Mouse (Mus musculus) intestine, embryonic 15.5 days (tissue): ENCODE results near the gene Zc3h10. TPM values are rescaled to one million over a fixed set of nuclear protein-coding genes. Genes with fewer than 3 reads are reported as not detected.
"Not testable (repeated sequence)": the region's sequence is repeated elsewhere in the genome, so short reads cannot be mapped to it uniquely, and the experiment has no call there.

Experiments
- ATAC-seq: fragments of 200-750 bp; cut with Nextera tagmentation; 2 replicates; pipeline ENCODE4 v1.8.0; 2017; ENCODE audit warnings: moderate TSS enrichment, moderate library complexity
- H3K27ac ChIP-seq: fragments of 300-500 bp; sonication (generic); 2 replicates; pipeline ENCODE4 v1.5.1; 2015; ENCODE audit warnings: mild to moderate bottlenecking, inconsistent platforms
- H3K27me3 ChIP-seq: fragments of 300-500 bp; sonication (generic); replicated peaks from 2 replicates; pipeline ENCODE4 v1.6.1; 2015; ENCODE audit warnings: inconsistent platforms
- H3K36me3 ChIP-seq: fragments of 300-500 bp; sonication (generic); 2 replicates; pipeline ENCODE4 v1.6.1; 2015; ENCODE audit warnings: inconsistent platforms
- H3K4me1 ChIP-seq: fragments of 300-500 bp; sonication (generic); replicated peaks from 2 replicates; pipeline ENCODE4 v1.6.1; 2015; ENCODE audit warnings: inconsistent platforms
- H3K4me2 ChIP-seq: fragments of 300-500 bp; sonication (generic); replicated peaks from 2 replicates; pipeline ENCODE4 v1.6.1; 2015; ENCODE audit warnings: mild to moderate bottlenecking, inconsistent platforms
- H3K4me3 ChIP-seq: fragments of 300-500 bp; sonication (generic); replicated peaks from 2 replicates; pipeline ENCODE4 v1.5.1; 2015; ENCODE audit warnings: inconsistent platforms
- H3K9ac ChIP-seq: fragments of 300-500 bp; sonication (generic); 2 replicates; pipeline ENCODE4 v1.6.1; 2015; ENCODE audit warnings: inconsistent platforms
- H3K9me3 ChIP-seq: fragments of 300-500 bp; sonication (generic); 2 replicates; pipeline ENCODE4 v1.6.1; 2016; ENCODE audit warnings: inconsistent platforms
- WGBS: fragments of 180-500 bp; shearing (Covaris S2); methylation state at CpG from one replicate; pipeline ENCODE4 v1.1.7; 2015; 5-methylcytosine and 5-hydroxymethylcytosine counted together
- polyA plus RNA-seq: library from polyadenylated mRNA; unstranded; fragments of >200 nt; fragmentation: Nextera tagmentation; extraction: Ambion mirVana; gene quantifications from 2 replicates; pipeline ENCODE4 v1.2.1, GENCODE M21; 2015

Zc3h10 gene
- polyA plus RNA-seq, 1 experiment from 2014 or later, result 15.2 TPM

DNA sequence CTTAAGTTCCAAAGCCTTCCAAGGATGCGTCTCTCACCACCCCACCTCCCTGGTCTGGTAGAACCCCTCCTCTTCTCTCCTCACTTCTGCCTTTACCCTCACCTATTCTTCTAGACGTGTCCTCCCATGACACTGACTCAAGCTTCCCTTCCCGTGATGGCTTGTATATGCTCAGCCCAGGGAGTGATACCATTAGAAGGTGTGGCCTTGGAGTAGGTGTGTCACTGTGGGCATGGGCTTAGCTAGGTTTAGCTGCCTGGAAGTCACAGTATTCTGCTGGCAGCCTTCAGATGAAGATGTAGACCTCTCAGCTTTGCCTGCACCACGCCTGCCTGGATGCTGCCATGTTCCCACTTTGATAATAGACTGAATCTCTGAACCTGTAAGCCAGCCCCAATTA is 32.5 kb downstream of the Zc3h10 start:
- WGBS, result 81% methylated on average over 4 of the region's 4 CpGs
- no peak overlapping the region for H3K9ac ChIP-seq
- H3K27me3 ChIP-seq, result no peaks in the 10 kb centered on the region
- no peak overlapping the region for H3K4me3 ChIP-seq
- peaks cover 28% of the 10 kb centered on the region; the same call in 1 of the 2 replicates for H3K36me3 ChIP-seq
- ATAC-seq, result peak; percentile 38; the same call in 1 of the 2 replicates
- no peaks in the 10 kb centered on the region for H3K9me3 ChIP-seq
- H3K27ac ChIP-seq, result no peak overlapping the region
- H3K4me2 ChIP-seq, result no peak overlapping the region
- no peaks in the 10 kb centered on the region for H3K4me1 ChIP-seq

DNA sequence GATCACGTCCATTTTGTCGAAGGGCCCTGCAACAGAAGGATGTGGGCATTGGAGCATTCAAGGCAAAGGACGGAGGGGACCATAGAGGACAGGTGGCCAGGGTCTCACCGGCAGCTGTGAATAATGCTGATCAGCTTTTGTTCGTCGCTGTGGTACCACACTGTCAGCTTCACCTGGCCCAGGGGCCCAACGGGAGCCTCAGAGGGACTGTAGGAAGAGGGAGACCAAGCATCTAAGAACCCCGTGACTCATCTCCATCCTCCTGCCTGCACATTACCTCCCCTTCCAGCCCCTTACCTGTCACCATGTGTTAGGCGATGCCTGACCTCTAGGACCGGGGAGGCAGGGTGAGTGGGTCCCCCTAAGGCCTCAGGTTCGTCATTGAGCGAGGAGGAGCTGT is 35.8 kb downstream of the Zc3h10 start:
- H3K36me3 ChIP-seq, result 0 out of 2 replicates have a peak, but pooled peaks cover 14% of the 10 kb centered on the region
- ATAC-seq, result no peak
- no peak overlapping the region for H3K27ac ChIP-seq
- 90% methylated on average over 12 of the region's 12 CpGs for WGBS
- H3K4me1 ChIP-seq, result no peaks in the 10 kb centered on the region
- no peak overlapping the region for H3K4me2 ChIP-seq
- no peak overlapping the region for H3K4me3 ChIP-seq
- no peaks in the 10 kb centered on the region for H3K9me3 ChIP-seq
- H3K9ac ChIP-seq, result no peak overlapping the region
- H3K27me3 ChIP-seq, result no peaks in the 10 kb centered on the region

DNA sequence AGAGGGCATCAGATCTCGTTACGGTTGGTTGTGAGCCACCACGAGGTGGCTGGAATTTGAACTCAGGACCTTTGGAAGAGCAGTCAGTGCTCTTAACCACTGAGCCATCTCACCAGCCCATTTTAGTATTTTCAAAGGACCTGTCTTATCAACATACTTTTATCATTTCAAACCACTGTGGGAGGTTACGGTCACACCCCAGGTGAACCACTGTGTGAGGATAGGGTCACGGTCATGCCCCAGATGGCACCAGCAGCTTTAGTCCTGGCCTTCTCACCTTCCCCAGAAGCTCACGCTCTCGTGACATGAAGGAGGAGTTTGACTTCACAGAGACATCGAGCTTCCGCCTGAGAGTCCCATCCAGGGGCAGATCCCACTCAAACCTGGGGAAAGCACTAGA is 36.4 kb downstream of the Zc3h10 start:
- no peak overlapping the region for H3K4me3 ChIP-seq
- no peaks in the 10 kb centered on the region for H3K9me3 ChIP-seq
- H3K27me3 ChIP-seq, result no peaks in the 10 kb centered on the region
- no peak overlapping the region for H3K27ac ChIP-seq
- H3K4me1 ChIP-seq, result no peaks in the 10 kb centered on the region
- H3K4me2 ChIP-seq, result no peak overlapping the region
- no peak for ATAC-seq
- H3K9ac ChIP-seq, result no peak overlapping the region
- whole genome bisulfite sequencing, result 89% methylated on average over 9 of the region's 9 CpGs
- H3K36me3 ChIP-seq, result 0 out of 2 replicates have a peak, but pooled peaks cover 14% of the 10 kb centered on the region

DNA sequence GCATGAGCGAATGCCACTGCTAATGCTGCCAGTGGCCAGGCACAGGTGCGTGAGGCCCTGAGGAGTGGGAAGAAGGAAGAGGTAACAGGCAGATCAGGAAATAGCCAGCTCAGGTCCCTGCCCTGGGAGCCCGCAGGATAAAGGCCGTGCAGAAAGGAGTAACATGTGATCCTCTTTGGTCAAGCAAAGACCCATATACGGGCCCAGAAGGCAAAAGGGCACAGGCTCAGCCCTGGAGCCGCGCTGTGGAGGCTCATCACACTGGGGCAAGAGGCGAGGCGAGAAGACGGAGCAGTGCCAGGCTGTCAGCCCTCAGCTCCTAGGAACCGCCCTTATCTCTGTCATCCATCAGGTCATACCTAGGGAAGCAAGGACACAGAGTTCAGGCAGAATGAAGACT is 37.3 kb downstream of the Zc3h10 start:
- Histone ChIP-seq H3K27me3 (no peaks in the 10 kb centered on the region), H3K36me3 (0 out of 2 replicates have a peak, but pooled peaks cover 11% of the 10 kb centered on the region), H3K4me3 (no peak overlapping the region), H3K27ac (no peak overlapping the region), H3K4me2 (no peak overlapping the region), H3K9me3 (no peaks in the 10 kb centered on the region), H3K9ac (no peak overlapping the region), H3K4me1 (no peaks in the 10 kb centered on the region)
- WGBS, result 85% methylated on average over 11 of the region's 11 CpGs
- no peak for ATAC-seq

DNA sequence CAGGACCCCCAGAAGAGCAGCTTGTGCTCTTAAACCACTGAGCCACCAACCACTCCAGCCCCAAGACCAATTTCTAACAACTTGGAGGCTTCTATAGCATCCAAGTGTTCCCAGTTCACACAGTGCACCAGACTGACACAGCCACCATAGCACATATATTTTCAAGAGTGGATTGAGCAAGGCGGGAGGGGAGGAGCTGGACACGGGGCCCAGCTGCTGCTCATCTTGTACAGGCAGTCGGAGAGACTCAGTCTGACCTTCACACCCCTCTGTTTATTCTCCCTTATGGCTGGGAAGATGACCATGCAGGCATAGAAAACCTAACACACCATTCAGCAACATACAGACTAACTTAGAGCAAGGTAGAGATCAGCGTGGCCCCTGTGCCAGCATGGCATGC is 37.7 kb downstream of the Zc3h10 start:
- 66% methylated on average over 4 of the region's 4 CpGs for WGBS
- H3K27ac ChIP-seq, result no peak overlapping the region
- H3K4me2 ChIP-seq, result no peak overlapping the region
- no peak overlapping the region for H3K4me3 ChIP-seq
- H3K27me3 ChIP-seq, result no peaks in the 10 kb centered on the region
- H3K4me1 ChIP-seq, result 0 out of 2 replicates have a peak, but pooled peaks cover 2% of the 10 kb centered on the region
- H3K36me3 ChIP-seq, result 0 out of 2 replicates have a peak, but pooled peaks cover 8% of the 10 kb centered on the region
- no peak for ATAC-seq
- no peak overlapping the region for H3K9ac ChIP-seq
- H3K9me3 ChIP-seq, result no peaks in the 10 kb centered on the region

DNA sequence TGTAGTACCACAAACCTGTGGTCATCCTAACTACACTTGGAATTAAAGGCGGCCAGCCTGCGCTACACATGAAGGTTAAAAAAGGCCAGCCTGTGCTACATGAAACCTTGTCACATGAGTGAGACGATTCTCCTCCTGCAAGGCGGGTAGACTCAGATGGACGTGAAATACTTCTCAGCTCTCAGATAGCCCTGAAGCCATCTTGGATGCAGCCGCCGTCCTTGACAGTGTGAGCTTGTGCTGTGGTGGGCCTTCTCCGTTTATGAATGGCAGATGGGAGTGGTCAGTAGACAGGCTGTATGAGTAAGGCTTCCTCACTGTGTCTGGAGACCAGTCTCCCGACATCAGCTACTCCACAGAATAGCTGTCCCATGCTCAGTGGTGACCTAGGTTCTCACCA is 38.4 kb downstream of the Zc3h10 start:
- no peak overlapping the region for H3K4me2 ChIP-seq
- 0 out of 2 replicates have a peak, but pooled peaks cover 4% of the 10 kb centered on the region for H3K4me1 ChIP-seq
- 91% methylated on average over 9 of the region's 9 CpGs for WGBS
- no peak for ATAC-seq
- H3K9ac ChIP-seq, result no peak overlapping the region
- H3K36me3 ChIP-seq, result 0 out of 2 replicates have a peak, but pooled peaks cover 7% of the 10 kb centered on the region
- no peak overlapping the region for H3K4me3 ChIP-seq
- H3K27ac ChIP-seq, result no peak overlapping the region
- H3K27me3 ChIP-seq, result no peaks in the 10 kb centered on the region
- no peaks in the 10 kb centered on the region for H3K9me3 ChIP-seq

DNA sequence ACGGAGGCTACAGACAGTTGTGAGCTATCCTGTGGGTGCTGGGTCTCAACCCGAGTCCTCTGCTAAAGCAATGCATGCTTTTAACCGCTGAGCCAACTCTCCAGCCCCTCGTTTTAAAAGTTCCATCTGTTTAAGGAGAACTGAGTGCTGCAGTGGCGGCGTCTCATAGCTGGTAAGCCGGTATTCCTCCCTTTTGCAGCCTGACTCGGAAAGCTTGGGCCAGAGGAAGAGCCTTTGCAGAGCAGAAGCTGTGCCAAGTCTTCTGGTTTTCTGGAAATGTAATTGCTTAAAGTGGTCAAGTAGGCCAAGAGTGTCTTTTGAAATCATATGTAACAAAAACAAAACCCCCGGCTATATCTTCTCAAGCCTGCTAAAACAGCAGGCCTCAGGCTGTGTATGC is 39.3 kb downstream of the Zc3h10 start:
- H3K36me3 ChIP-seq, result 0 out of 2 replicates have a peak, but pooled peaks cover 7% of the 10 kb centered on the region
- no peak overlapping the region for H3K4me2 ChIP-seq
- 0 out of 2 replicates have a peak, but pooled peaks cover 4% of the 10 kb centered on the region for H3K4me1 ChIP-seq
- no peak overlapping the region for H3K4me3 ChIP-seq
- no peaks in the 10 kb centered on the region for H3K27me3 ChIP-seq
- peak overlapping the region; percentile 9; the same call in 1 of the 2 replicates for H3K27ac ChIP-seq
- ATAC-seq, result no peak
- WGBS, result 62% methylated on average over 9 of the region's 9 CpGs
- H3K9me3 ChIP-seq, result no peaks in the 10 kb centered on the region
- H3K9ac ChIP-seq, result no peak overlapping the region

DNA sequence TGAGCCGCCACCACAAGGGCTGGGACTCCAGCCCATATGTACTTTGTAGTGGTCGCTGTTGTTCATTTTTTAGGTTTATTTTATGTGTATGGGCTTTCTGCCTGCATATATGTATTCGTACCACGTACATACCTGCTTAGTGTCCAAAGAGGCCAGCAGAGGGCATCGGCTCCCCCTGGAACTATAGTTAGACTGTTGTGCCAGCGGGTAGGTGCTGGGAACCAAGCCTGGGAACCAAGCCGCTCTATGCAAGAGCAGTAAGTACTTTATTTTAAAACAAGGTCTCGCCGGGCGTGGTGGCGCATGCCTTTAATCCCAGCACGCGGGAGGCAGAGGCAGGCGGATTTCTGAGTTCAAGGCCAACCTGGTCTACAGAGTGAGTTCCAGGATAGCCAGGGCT is 41.6 kb downstream of the Zc3h10 start:
- no peak overlapping the region for H3K4me2 ChIP-seq
- peaks cover 11% of the 10 kb centered on the region for H3K4me1 ChIP-seq
- no peaks in the 10 kb centered on the region for H3K9me3 ChIP-seq
- H3K27ac ChIP-seq, result no peak overlapping the region
- H3K27me3 ChIP-seq, result no peaks in the 10 kb centered on the region
- no peak for ATAC-seq
- H3K9ac ChIP-seq, result no peak overlapping the region
- 94% methylated on average over 14 of the region's 14 CpGs for WGBS
- H3K4me3 ChIP-seq, result no peak overlapping the region
- no peaks in the 10 kb centered on the region for H3K36me3 ChIP-seq

DNA sequence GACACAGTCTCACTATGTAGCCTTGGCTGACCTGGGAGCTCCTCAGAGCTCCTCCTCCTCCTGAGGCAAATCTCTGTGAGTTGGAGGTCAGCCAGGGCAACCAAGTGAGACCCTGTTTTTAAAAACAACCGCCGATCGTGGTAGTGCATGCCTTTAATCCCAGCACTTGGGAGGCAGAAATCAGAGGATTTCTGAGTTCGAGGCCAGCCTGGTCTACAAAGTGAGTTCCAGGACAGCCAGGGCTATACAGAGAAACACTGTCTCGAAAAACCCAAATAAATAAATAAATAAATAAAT is 42.3 kb downstream of the Zc3h10 start:
- not testable (repeated sequence) for ATAC-seq
- 90% methylated on average over 5 of the region's 5 CpGs for WGBS

DNA sequence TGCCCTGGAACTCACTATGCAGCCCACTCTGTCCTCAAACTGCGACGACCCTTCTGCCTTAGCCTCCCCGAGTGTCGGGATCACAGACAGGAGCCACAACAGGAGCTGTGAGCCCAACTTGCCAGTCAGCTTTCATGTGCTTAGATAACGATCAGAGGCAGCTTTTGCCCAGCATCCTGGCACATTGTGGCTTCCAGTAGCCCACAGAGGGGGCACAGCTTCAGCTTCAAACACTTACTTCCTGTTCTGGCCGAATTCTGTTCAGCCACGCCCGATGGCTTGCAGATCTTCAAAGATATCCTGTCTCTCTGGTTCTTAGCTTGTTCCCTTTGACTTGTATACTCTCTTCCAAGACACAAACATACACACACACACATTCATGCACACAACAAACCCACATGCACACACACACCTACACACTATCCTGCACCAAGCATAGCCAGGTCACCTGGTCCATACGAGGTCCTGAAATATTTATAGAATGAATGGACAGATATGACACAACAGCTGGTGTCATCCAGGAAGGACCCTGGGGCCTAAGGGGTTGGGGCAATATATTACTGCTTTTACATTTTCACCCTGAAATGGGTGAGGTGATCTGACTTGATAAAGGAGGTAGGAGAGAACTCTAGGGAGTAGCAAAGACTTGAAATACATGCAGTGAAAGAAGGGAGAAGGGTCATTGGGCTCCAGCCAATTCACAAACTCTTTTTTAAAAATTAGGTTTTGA is 42.8 kb downstream of the Zc3h10 start:
- no peak overlapping the region for H3K4me2 ChIP-seq
- H3K36me3 ChIP-seq, result no peaks in the 10 kb centered on the region
- H3K9me3 ChIP-seq, result no peaks in the 10 kb centered on the region
- WGBS, result 61% methylated on average over 9 of the region's 9 CpGs
- H3K27me3 ChIP-seq, result no peaks in the 10 kb centered on the region
- H3K4me3 ChIP-seq, result no peak overlapping the region
- ATAC-seq, result 0 out of 2 replicates have a peak, but pooled peaks have one; percentile 9
- H3K4me1 ChIP-seq, result peaks cover 11% of the 10 kb centered on the region
- H3K9ac ChIP-seq, result no peak overlapping the region
- H3K27ac ChIP-seq, result no peak overlapping the region

More for the DNA sequence above, 42.3 kb downstream of the Zc3h10 start:
- H3K4me1 ChIP-seq, result peaks cover 11% of the 10 kb centered on the region
- not testable (repeated sequence) for H3K27me3 ChIP-seq, H3K9ac ChIP-seq, H3K4me2 ChIP-seq, H3K27ac ChIP-seq, H3K9me3 ChIP-seq, H3K4me3 ChIP-seq, H3K36me3 ChIP-seq

DNA sequence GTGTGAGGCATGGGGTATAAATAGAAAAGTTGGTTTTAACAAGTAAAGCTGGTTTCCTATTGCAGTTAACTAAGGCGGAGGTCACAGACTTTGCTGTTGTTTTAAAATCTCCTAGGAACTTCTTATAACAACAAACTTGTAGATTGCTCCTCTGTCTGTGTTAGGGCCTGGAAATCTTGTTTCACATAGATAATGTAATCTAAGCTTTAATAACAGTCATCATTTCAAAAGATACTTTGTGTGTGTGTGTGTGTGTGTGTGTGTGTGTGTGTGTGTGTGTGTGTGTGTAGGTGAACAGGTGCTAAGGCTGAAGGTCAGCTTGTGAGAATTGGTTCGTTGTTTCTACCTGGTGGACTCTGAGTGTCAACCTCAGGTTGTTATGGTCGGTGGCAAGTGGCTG is 43.6 kb downstream of the Zc3h10 start:
- 64% methylated on average over 3 of the region's 3 CpGs for WGBS
- Histone ChIP-seq H3K4me3 (no peak overlapping the region), H3K27me3 (no peaks in the 10 kb centered on the region), H3K4me1 (peaks cover 11% of the 10 kb centered on the region), H3K27ac (no peak overlapping the region), H3K9ac (no peak overlapping the region), H3K9me3 (no peaks in the 10 kb centered on the region), H3K4me2 (no peak overlapping the region), H3K36me3 (no peaks in the 10 kb centered on the region)
- no peak for ATAC-seq

DNA sequence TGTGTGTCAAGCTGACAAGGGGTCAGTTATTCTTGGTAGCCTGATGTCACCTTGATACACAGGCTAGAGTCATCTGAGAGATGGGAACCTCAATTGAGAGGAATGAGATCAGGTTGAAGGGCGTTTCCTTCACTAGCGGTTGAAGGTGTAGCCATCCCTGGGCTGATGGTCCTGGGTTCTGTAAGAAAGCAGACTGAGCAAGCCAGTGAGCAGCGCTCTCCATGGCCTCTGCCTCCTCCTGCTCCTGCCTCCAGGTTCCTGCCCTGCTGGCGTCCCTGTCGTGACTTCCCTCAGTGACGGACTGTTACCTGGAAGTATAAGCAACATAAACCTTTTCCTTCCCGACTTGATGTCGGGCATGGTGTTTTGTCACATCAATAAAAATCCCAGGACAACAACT is 44.0 kb downstream of the Zc3h10 start:
- no peaks in the 10 kb centered on the region for H3K36me3 ChIP-seq
- ATAC-seq, result no peak
- 81% methylated on average over 8 of the region's 8 CpGs for WGBS

DNA sequence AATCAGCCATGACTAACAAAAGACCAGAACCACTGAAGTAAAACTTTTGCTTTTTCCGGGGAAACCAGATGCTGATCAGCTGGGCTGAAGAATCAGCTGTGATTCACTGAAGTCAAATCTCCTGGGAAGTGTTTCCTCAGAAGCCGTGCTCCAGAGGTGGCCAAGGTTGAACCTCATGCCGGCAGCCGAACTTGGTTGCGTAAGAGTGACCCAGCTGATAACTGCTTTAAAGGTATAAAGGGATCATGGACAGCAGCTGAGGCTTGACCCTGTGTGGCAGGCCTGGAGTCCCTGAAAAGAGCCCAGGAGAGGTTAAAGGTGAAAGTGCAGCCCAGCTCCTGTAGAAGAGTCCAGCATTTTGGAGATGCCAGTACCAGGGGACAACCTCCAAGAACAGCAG is 45.2 kb downstream of the Zc3h10 start:
- no peak overlapping the region for H3K4me3 ChIP-seq
- H3K9ac ChIP-seq, result no peak overlapping the region
- H3K36me3 ChIP-seq, result no peaks in the 10 kb centered on the region
- 0 out of 2 replicates have a peak overlapping the region, but pooled peaks have one; percentile 36 for H3K27ac ChIP-seq
- WGBS, result 48% methylated on average over 5 of the region's 5 CpGs
- no peak overlapping the region for H3K4me2 ChIP-seq
- no peaks in the 10 kb centered on the region for H3K27me3 ChIP-seq
- no peaks in the 10 kb centered on the region for H3K9me3 ChIP-seq
- ATAC-seq, result no peak
- peaks cover 14% of the 10 kb centered on the region for H3K4me1 ChIP-seq

More for the DNA sequence above, 44.0 kb downstream of the Zc3h10 start:
- H3K27ac ChIP-seq, result no peak overlapping the region
- H3K4me3 ChIP-seq, result no peak overlapping the region
- no peaks in the 10 kb centered on the region for H3K9me3 ChIP-seq
- H3K9ac ChIP-seq, result no peak overlapping the region
- no peaks in the 10 kb centered on the region for H3K27me3 ChIP-seq
- no peak overlapping the region for H3K4me2 ChIP-seq
- H3K4me1 ChIP-seq, result peaks cover 11% of the 10 kb centered on the region
